Mouse (Mus musculus) lung, adult 2 months (tissue): ENCODE results near the gene Mical3.

ENCODE experiments used
- CTCF ChIP-seq: fragments of 200-500 bp; IDR thresholded peaks from 2 replicates; pipeline ENCODE4 v1.5.1; 2011; ENCODE audit warnings: mild to moderate bottlenecking, low read length, control low read depth; ENCODE audit not compliant: insufficient read depth
- POLR2A ChIP-seq: fragments of 200-500 bp; IDR thresholded peaks from 2 replicates; pipeline ENCODE4 v1.6.1; 2011; ENCODE audit warnings: low read depth, mild to moderate bottlenecking, control low read depth, low read length, borderline replicate concordance; ENCODE audit errors: extremely low read depth

DNA sequence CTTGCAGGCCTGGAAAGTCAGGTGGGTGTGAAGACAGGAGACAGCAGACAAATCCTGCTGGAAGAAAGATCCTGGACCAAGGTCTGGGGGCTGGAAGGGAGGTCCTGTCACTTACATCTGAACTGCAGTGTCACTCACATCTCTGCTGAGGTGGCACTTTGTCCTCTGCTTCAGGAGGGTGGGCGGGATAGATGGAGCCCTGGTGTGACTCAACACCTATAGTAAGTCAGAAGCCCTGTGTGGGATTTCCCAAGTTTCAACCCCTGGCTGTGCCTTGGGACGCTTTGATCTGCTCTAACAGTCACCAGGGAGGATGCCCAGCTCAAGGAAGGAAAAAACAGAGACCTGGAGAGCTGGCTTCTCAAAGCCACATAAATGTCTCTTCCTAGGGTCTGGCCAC is 203.9 kb downstream of the Mical3 start:
- TF ChIP-seq CTCF (no peak), POLR2A (no peak)
